Mouse (Mus musculus) stomach, postnatal 0 days (tissue): ENCODE measurements around the gene Hist2h3b. TPM values are rescaled to one million over a fixed set of nuclear protein-coding genes. Genes with fewer than 3 reads are reported as not detected.

Experiments
- ATAC-seq: fragments of 200-750 bp; cut with Nextera tagmentation; 2 replicates; pipeline ENCODE4 v1.8.0; 2017; ENCODE audit not compliant: low FRiP score, low TSS enrichment
- DNase-seq: peaks from one replicate; pipeline ENCODE4 v3.0.0-alpha.2; 2016; ENCODE audit warnings: low spot score
- H3K27ac ChIP-seq: fragments of 300-500 bp; sonication (generic); replicated peaks from 2 replicates; pipeline ENCODE4 v1.5.1; 2014; ENCODE audit warnings: mild to moderate bottlenecking, control low read depth
- H3K27me3 ChIP-seq: fragments of 300-500 bp; sonication (generic); 2 replicates; pipeline ENCODE4 v1.6.1; 2014; ENCODE audit warnings: low read length; ENCODE audit not compliant: control insufficient read depth, insufficient read depth
- H3K36me3 ChIP-seq: fragments of 300-500 bp; sonication (generic); 2 replicates; pipeline ENCODE4 v1.6.1; 2014; ENCODE audit warnings: low read length, mixed read lengths; ENCODE audit not compliant: control insufficient read depth, insufficient read depth
- H3K4me1 ChIP-seq: fragments of 300-500 bp; sonication (generic); replicated peaks from 2 replicates; pipeline ENCODE4 v1.6.1; 2014; ENCODE audit warnings: antibody characterized with exemption; ENCODE audit not compliant: control insufficient read depth, insufficient read depth
- H3K4me2 ChIP-seq: fragments of 300-500 bp; sonication (generic); replicated peaks from 2 replicates; pipeline ENCODE4 v1.6.1; 2014; ENCODE audit warnings: low read depth, mild to moderate bottlenecking, control low read depth, moderate library complexity
- H3K4me3 ChIP-seq: fragments of 300-500 bp; sonication (generic); 2 replicates; pipeline ENCODE4 v1.5.1; 2014; ENCODE audit warnings: low read depth, low read length, control low read depth
- H3K9ac ChIP-seq: fragments of 300-500 bp; sonication (generic); 2 replicates; pipeline ENCODE4 v1.6.1; 2014; ENCODE audit warnings: mild to moderate bottlenecking, low read length, control low read depth, mixed read lengths
- H3K9me3 ChIP-seq: fragments of 300-500 bp; sonication (generic); 2 replicates; pipeline ENCODE4 v1.6.1; 2016; ENCODE audit warnings: low read length; ENCODE audit not compliant: control insufficient read depth
- CTCF ChIP-seq: IDR thresholded peaks from 2 replicates; pipeline ENCODE4 v1.5.1; 2016; ENCODE audit warnings: antibody characterized with exemption, low read depth, mild to moderate bottlenecking, moderate library complexity
- EP300 ChIP-seq: optimal IDR thresholded peaks from 2 replicates; pipeline ENCODE3; 2016; ENCODE audit warnings: antibody characterized with exemption
- WGBS: fragments of 180-500 bp; shearing (Covaris S2); extraction: QIAGEN DNeasy Blood & Tissue Kit; methylation state at CpG from one replicate; pipeline ENCODE4 v1.1.7; 2014; 5-methylcytosine and 5-hydroxymethylcytosine counted together
- polyA plus RNA-seq: library from polyadenylated mRNA; unstranded; fragments of >200 nt; fragmentation: Nextera tagmentation; extraction: Ambion mirVana; gene quantifications from 2 replicates; pipeline ENCODE4 v1.2.1, GENCODE M21; 2015

Gene Hist2h3b
- polyA plus RNA-seq, 1 experiment from 2014 or later = 34.4 TPM

- 20% methylated on average over 9 of the region's 9 CpGs for WGBS
- Histone ChIP-seq H3K9me3 (no peaks in the 10 kb centered on the region), H3K36me3 (no peaks in the 10 kb centered on the region), H3K9ac (peak overlapping the region; percentile 60), H3K4me3 (peak overlapping the region; percentile 53), H3K27me3 (no peaks in the 10 kb centered on the region), H3K4me2 (peak overlapping the region; percentile 69), H3K27ac (peak overlapping the region; percentile 97), H3K4me1 (0 out of 2 replicates have a peak, but pooled peaks cover 5% of the 10 kb centered on the region)
- DNase-seq (no peak), ATAC-seq (no peak)
- no peak for TF ChIP-seq EP300
- TF ChIP-seq CTCF = no peak
These were observed 46.8 kb upstream of the Hist2h3b start for GRCm38 (mm10) chr3:96221640-96222038.

DNA sequence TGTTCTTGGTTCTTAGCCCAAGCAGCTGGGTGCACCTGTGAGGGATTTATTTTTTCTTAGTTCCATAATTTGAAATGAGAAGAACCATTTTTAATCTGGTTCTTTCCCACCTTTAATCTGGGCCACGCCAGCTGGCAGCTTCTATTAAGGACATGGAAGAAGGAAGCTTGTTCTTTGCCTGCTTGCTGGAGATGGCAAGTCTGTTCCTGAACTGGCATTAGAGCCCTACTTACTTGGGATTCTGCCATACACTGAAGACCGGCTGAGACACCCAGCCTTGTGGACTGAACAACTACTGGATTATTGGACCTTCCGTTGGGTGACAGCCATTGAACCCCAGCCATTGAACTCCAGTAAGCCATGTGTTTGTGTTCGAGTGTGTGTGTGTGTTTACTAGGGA lies 45.7 kb upstream of the Hist2h3b start:
- Histone ChIP-seq H3K27me3 (no peaks in the 10 kb centered on the region), H3K27ac (no peak overlapping the region), H3K4me1 (0 out of 2 replicates have a peak, but pooled peaks cover 5% of the 10 kb centered on the region), H3K9me3 (no peaks in the 10 kb centered on the region), H3K4me2 (peak overlapping the region; percentile 8; the same call in 1 of the 2 replicates), H3K36me3 (no peaks in the 10 kb centered on the region), H3K4me3 (no peak overlapping the region), H3K9ac (no peak overlapping the region)
- TF ChIP-seq CTCF (no peak), EP300 (no peak)
- DNase-seq = no peak
- WGBS = 75% methylated on average over 4 of the region's 4 CpGs
- ATAC-seq = no peak

DNA sequence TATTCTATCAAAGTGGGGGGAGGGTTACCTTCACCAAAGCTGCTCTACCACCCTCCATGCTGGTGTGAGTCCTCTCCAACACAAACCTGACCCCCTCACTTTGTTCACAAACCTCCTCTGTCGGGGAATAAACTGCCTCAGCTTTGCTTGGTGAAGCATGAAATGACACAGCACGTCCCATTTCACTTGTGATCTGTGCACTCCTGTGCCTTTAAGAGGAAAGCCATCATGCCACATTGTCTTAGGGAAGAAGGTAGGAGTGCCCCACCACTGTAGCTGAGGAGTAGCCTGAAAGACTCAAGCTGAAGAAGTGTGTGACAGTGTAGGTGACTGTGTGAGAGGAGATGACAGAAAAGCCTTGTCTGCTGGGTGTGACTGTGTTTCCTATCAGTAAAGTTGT lies 43.0 kb upstream of the Hist2h3b start:
- Histone ChIP-seq H3K27ac (no peak overlapping the region), H3K9ac (no peak overlapping the region), H3K4me3 (no peak overlapping the region), H3K9me3 (no peaks in the 10 kb centered on the region), H3K27me3 (no peaks in the 10 kb centered on the region), H3K36me3 (no peaks in the 10 kb centered on the region), H3K4me1 (0 out of 2 replicates have a peak, but pooled peaks cover 5% of the 10 kb centered on the region), H3K4me2 (no peak overlapping the region)
- 31% methylated on average over 2 of the region's 2 CpGs for WGBS
- TF ChIP-seq CTCF = no peak
- no peak for TF ChIP-seq EP300
- no peak for ATAC-seq
- no peak for DNase-seq

DNA sequence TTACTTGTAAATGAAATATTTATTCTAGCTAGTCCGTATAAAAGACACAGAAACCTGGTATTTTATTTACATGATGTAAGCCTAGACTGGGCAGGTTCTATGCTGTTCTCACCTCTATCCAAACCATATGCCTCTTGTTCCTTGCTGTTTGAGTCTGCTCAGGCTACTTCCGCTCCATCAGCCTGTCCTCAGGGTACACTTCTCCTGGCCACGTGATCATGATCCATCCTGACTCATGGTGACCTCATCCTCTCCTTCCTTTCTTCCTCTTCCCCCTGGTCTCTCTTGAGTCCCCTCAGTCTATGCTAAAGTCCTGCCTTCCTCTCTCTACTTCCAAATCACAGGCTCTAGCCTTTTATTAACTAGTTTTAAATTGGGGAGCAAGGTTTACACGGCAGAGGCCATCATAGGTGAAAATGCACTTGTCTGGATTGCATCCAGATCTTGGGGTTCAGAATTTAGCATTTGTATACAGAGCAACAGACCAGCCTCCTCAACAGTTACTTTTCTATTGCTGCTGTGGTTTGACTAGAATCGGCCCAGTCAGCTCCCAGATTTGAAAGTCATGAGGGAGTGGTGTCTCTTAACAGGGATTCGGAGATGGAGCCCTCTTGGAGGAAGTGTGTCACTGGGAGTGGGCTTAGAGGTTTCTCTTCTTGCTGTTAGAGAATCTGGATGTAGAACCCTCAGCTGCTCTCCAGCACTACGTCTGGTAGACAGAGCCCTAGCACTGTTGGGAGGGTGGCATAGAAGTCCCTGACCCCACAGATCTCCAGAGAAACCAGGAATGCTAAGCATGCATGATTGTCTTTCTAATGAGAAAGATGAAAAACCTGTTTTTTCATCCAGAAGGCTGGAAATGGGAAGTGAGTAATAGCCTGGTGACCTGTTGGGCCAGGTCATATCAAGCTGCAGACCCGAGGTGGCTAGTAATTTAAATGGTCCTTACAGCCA lies 41.5 kb upstream of the Hist2h3b start:
- WGBS = 57% methylated on average over 8 of the region's 8 CpGs
- no peak for TF ChIP-seq EP300
- peak; percentile 46 for ATAC-seq

GRCm38 (mm10) chr3:96228828-96229227 lies 39.6 kb upstream of the Hist2h3b start:
- H3K4me2 ChIP-seq = no peak overlapping the region
- H3K36me3 ChIP-seq = no peaks in the 10 kb centered on the region
- TF ChIP-seq EP300 = no peak
- no peak for TF ChIP-seq CTCF
- DNase-seq (no peak), ATAC-seq (no peak)
- H3K4me1 ChIP-seq = no peaks in the 10 kb centered on the region
- H3K9me3 ChIP-seq = no peaks in the 10 kb centered on the region
- WGBS = 60% methylated on average over 2 of the region's 2 CpGs
- H3K27ac ChIP-seq = no peak overlapping the region
- H3K27me3 ChIP-seq = no peaks in the 10 kb centered on the region
- no peak overlapping the region for H3K9ac ChIP-seq
- H3K4me3 ChIP-seq = no peak overlapping the region

More for the DNA sequence above, 41.5 kb upstream of the Hist2h3b start:
- no peaks in the 10 kb centered on the region for H3K9me3 ChIP-seq
- H3K27ac ChIP-seq = no peak overlapping the region
- no peak overlapping the region for H3K4me2 ChIP-seq
- H3K4me1 ChIP-seq = 0 out of 2 replicates have a peak, but pooled peaks cover 5% of the 10 kb centered on the region
- H3K4me3 ChIP-seq = no peak overlapping the region
- DNase-seq = no peak
- H3K9ac ChIP-seq = no peak overlapping the region
- H3K36me3 ChIP-seq = no peaks in the 10 kb centered on the region
- H3K27me3 ChIP-seq = no peaks in the 10 kb centered on the region

DNA sequence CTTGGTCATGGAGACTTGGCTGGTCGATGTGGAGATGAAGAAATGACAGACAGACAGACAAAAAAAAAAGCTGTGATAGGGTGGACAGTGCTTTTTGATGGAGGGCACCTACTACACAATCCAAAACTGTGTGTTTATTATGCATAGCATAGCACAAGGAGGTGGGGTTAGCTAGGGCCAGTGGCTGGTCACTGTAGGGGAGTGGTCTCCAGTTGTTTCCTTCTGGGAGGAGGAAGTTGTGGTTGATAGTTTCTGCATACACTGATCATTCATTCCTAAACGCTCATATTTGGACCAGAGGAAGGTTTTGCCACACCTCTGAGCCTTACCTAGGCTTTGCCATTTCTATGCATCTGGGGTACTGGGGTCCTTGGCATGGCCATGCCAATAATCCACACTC lies 38.0 kb upstream of the Hist2h3b start:
- Histone ChIP-seq H3K27me3 (no peaks in the 10 kb centered on the region), H3K9me3 (no peaks in the 10 kb centered on the region), H3K27ac (no peak overlapping the region), H3K4me1 (no peaks in the 10 kb centered on the region), H3K4me2 (no peak overlapping the region), H3K36me3 (no peaks in the 10 kb centered on the region), H3K4me3 (no peak overlapping the region), H3K9ac (no peak overlapping the region)
- TF ChIP-seq CTCF (no peak), EP300 (no peak)
- no peak for DNase-seq
- 58% methylated on average over 2 of the region's 2 CpGs for WGBS
- no peak for ATAC-seq
